Mouse (Mus musculus): ENCODE results near the gene Tubb1.
A peak's percentile ranks its signal among the peaks of the same experiment; 100 is the strongest.

Gene Tubb1

DNA sequence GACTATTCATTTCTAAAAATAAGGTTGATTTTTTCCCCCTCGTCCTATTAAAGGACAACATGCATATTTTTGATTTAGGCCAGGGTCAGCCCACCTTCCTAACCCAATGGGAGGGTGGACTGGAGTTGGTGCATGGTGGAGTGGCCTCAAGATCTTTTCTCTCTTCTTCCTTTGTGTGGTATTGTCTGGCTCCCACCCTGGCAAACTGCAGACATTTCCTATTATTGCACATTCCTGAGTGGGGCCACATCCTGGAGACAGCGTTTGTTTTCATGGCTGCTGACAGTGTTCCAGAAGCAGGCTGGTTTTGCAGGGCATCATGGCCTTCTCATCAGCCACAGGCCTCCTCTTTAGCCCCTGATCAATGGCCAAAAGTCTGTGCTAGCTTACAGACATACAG, 7.4 kb upstream of the Tubb1 start:
- DNase-seq (ENCODE audit: low spot score in 2 of 2) = no peak

DNA sequence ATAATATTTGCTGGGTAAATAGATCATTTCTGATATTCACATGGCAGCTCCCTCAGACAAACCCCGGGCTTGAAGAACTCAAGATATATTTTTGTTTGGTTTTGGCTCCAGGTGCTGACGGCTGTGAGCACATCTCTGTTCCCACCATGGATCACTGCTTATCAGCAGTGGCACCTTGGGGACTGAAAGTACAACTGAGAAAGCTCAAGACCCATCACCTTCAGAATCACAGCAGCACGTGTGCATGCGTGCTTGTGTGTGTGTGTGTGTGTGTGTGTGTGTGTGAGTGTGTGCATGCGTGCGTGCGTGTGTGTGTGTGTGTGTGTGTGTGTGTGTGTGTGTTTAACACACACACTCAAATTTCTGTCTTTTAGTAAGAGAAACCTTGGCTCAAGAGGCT, 6.1 kb upstream of the Tubb1 start:
- no peak for DNase-seq (ENCODE audit: low spot score in 2 of 2)

DNA sequence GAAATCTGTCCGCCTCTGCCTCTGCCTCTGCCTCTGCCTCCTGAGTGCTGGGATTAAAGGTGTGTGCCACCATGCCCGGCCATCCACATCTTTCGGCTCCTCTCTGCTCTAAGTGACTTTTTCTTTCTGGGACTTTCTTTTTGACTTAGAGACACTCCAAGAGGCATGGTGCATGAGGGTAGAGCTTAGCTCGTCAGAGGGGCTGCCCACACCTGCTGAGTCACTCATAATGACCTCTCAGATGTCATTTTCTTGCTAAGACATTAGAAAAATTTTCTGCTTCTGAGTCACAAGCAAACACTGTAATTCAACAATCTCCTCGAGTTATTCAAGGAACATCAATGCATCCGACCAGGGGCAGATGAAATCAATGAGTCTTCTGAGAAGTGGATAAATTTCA, 5.5 kb upstream of the Tubb1 start:
- DNase-seq (ENCODE audit: low spot score in 2 of 2) = no peak

DNA sequence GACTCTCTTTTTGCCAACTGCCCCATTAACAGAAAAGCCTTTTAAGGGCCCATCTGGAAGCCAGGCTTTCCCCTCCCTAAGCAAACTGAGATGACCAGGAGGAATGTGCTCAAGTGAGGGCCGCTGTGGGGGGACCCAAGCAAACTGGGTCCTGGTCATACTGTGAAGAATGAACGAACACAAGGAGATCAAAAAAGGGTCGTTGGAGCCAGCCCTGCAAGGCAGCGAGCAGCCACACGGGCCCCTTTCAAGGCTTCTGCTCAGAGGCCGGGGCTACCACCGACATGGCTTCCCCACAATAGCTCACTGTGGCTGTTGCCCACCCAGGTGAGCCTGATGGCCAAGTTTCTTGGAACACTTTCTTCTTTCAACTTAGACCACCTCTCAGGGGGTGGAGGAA, 4.0 kb upstream of the Tubb1 start:
- no peak for DNase-seq (ENCODE audit: low spot score in 2 of 2)

DNA sequence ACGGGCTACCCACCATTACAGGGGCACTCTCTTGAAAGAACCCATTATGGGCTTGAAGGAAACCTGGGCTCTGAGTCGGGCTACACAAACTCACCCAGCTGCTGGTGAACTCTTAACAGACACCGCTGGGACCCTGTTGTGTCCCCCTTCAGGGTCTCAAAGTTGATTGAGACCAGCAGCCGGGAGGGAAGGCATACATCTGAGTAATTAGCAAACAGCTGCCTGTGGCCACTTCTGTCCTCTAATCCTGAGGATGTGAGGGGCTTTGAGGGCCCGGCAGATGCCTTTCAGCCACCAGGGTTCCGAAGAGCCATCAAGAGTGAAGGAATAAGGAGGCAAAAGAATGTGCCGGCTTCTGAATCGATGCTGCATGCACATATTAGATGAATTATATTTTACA, 3.6 kb upstream of the Tubb1 start:
- no peak for DNase-seq (ENCODE audit: low spot score in 2 of 2)

DNA sequence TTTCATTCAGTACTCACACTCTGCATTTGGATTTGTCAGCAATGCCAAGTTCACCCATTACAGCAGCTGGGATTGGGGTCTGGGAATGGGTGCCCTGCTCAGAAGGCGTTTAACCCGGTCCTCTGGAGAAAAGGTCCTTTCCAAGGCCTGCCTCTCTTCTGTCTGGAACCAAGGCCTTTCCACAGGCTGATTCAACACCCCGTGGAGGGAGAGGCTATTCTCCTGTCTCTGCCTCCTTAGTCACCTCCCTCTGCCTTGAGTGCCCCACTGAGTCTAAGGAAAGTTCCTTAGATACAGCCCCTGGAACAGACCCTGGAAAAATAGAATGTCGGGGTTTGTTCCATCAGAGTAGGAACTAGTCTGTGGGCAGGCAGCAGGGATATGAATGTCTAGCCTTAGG, 2.1 kb upstream of the Tubb1 start:
- no peak for DNase-seq (ENCODE audit: low spot score in 2 of 2)

DNA sequence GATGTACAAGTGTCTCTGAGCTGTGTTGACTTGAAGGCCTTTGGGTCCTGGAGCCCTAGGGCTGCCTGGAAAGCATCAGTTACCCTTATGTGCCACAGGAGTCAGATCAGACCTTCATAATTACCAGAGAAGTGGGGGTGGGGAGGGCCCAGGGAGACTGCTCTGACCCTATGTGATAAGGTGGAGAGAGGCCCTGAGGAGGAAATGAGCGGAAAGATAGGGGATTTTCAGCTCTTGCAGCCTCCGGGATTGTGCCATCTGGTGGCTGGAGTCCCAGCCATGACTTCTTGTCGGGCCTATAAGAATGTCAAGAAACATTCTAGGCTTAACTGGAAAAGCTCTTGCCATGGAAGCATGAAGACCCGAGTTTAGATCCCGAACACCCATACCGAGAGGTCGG, 3.2 kb downstream of the Tubb1 start:
- no peak for DNase-seq (ENCODE audit: low spot score in 2 of 2)

DNA sequence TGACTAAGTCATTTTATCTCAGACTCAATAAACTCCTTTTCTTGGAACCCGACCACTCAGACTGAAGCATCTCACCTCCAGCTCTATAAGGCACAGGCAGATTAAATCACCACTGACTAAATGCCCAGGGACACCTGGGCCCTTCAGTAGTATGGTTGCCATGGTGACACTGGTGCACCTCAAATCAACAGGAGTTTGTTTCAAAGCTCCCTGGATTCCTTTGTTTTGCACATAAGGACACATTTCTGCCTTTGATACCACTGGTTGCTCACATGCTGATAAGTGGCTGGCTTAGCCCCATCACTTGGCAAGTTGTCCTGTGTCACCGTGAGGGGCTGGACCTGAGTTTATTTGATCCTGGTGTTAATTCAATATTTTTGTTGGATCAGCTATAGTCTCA, 8.9 kb downstream of the Tubb1 start:
- DNase-seq (ENCODE audit: low spot score in 2 of 2) = no peak

DNA sequence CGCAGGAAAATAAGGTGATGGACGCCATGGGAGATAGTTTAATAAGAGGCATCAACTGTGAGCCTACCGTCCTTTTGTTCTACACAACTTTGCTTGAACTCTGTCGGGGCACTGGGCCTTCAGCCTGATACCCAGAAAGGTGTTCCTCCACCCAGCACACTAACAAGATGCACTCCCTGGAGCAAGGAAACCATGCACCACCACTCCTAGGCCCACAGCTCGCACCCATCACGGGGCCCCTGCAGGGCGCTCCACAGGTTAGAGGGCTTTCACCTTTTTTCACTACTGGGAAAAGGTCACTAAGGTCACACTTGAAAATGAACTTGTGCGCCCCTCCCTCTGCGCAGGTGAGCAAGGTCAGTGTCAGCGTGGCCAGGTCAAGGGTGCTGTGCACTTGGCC, 12.9 kb downstream of the Tubb1 start:
- peak in 1 of 2 experiments; percentile 28 for DNase-seq (ENCODE audit: low spot score in 2 of 2)

DNA sequence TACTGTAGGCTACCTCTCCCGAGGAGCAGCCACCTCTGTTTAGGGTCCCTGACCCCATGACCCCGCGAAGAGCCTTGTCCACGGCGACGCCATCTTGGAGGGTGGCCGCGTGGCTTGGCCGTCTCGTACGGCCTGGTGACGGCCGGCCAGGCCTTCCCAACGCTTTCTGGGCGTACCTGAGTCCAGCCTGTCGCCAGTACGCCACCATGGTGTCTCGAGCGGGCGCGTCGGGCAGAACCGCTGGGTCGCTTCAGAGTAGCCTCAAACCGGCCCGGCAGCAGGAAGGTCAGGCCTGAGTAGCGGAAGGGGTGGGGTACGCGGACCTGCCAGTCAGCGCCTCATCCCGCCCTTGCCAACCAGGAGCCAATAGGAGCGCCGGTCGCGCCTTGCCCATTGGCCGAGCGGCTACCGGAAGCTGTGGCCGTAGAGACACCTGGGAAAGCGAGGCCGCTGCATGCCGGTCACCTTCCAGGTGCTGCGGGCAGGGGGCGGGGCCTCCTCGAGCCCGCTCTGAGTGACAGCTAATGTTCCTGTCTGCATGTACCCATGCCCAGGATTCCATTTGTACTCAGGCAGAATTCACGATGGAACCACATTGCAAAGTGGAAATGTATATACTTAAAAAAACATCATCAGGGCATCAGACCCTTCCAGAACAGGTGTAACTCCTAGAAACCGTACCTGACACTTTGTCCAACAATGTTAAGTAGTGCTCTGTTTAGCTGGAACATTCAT, 13.5 kb downstream of the Tubb1 start, which contains the start of gene Atp5e:
Atp5e (minus strand) TSS at position 317 of the 735 bp plus-strand sequence.
- DNase-seq (ENCODE audit: low spot score in 2 of 2) = peak; percentile 94 to 95

DNA sequence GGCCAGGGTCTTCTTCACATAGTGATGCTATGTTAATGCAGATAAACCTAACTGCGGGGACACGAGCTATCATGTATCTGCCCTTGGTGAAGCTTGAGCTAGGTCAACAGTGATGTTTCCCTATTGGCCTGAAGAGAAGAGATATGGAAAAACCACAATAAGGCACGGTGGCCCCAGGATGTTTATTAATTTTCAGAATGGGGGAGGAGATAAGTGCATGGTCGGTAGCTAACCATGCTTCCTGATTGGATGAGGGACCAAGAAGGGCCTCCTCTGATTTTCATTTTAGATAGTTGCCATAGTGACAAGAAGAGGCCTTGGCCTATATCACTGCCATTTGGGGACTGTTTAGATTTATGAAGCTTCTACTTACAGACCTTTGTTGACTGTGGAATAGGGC, 19.8 kb downstream of the Tubb1 start:
- no peak for DNase-seq (ENCODE audit: low spot score in 2 of 2)

DNA sequence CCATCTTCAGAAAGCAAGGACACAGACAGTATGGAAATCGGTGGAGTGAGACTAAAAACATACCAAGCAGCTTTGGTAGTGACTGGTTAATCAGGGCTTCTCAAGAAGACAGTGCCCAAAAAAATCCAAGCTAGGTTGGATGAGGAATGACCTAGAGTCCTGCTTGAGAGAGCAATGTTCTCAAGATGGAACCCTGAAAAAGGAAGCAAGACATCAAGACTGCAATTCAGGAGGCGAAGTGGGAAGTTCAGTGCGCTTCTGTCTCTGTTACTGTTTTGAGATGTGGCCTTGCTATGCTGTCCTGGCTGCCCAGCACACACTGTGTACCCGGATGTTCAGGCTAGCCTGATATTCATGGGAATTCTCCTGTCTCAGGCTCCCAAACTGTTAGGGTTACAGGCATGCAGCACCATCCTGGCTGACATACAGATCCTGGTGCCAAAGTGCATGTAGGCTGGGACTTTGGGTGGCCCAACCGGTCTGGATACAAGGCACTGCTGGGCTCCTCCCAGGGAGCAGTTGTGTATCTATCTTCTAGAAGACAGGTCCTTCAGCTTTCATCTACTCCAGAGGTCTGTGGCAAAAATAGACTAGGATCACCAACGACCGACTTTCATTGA, 20.4 kb downstream of the Tubb1 start:
- no peak for DNase-seq (ENCODE audit: low spot score in 2 of 2)

DNA sequence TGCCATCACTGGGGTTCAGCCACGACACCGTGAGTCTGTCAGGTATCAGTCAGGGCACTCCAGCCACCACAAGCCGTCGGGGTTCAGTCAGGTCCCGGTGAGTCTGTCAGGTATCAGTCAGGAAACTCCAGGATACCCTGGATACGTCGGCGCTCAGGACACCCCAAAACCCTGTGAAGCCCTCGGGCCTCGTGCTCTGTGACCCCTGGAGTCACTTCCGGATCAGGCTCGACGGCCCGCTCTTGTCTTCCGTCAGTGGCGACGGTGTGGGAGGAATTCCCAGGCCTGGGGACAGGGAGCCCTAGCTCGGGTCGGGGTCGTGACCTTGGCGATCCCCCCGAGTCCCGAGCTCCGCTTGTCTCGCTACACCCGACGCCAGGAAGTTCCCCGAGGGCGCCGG, 21.9 kb downstream of the Tubb1 start:
- DNase-seq (ENCODE audit: low spot score in 2 of 2) = no peak

DNA sequence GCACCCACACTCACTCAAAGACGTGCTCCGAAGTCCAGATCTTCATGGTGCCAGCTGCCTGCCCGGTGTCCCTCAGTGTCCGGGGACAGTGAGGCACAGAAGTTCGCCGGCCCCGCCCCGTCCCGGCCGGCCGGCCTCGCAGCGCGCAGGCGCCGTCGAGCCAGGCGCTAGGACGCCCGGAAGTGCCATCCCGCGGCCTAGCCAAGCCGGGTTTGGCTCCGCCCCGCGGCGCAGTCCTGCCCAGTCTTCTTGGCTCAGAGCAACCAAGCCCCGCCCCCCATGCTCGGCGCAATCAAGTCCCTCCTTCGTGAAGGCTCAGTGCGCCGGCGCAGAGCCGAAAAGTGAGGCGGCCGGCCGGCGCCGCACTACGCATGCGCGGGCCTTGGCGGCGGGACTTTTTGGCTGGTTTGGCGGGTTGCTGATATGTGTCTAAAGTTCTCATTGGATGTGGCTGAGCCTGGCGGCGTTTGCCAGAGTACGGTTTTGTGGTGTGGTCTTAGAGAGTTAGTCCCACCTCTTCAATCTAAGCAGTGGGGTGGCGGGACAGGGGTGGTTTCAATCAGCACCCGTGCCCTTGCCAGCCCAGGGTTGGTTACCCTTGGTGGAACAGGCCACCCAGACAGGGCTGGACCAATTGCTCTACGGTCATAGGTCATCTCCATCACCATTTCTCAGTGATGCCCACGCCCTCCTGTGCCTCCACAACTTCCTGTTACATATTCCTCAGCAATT, 22.5 kb downstream of the Tubb1 start, which contains the start of gene Prelid3b:
Prelid3b (minus strand) TSS at position 264 of the 732 bp plus-strand sequence.
- DNase-seq (ENCODE audit: low spot score in 2 of 2) = peak; percentile 95 to 99

DNA sequence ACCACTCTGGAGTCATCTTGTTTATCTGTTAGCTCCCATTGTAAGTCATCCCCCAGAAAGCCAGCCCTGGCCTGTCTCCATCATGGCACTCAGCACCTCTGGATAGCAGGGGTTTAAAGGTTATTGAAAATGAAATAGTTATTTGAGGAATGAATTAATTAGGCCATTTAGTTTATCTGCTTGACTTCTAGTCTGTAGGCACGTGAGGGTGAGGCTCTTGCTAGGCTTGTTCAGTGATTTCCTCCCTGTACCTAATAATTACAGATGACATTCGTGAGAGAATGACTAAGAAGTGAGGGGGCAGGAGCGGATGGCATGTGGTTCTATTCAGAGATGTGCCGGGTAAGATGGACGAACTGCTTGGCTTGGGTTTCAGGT, 23.0 kb downstream of the Tubb1 start:
- DNase-seq (ENCODE audit: low spot score in 2 of 2) = no peak

DNA sequence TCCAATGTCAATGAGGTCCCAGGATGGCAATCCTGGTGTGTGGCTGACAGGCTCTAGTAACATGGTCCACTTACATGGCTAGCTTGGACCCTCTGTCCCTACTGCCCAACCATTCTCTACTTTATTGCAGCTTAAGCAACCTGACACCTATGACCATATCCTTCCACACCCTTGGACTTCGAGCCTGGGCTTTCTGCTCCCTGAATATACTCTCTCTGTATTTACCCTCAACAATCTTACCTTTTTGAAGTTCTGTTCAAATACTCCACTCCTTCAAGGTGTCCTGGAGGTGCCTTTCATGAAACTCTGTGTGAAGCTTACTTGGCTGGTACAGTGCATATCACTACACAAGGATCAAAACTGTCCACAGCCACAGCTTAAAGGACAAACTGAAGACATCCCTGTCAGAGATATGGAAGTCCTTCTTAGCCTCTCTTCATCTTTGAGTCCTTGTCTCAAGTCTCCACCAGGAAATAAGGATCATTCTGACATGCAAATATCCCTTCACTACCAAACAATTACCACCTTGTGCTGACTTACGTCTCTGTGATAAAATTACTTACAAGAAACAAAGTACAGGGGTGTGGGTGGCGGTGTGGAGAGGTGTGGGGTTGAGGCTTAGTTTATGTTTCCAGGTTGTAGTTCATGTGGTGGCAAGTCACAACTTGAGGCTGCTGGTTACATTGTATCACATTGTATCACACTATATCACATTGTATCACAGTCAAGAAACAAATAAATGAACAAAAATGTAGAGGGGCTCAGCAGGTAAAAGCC, 27.2 kb downstream of the Tubb1 start:
- no peak for DNase-seq (ENCODE audit: low spot score in 2 of 2)

DNA sequence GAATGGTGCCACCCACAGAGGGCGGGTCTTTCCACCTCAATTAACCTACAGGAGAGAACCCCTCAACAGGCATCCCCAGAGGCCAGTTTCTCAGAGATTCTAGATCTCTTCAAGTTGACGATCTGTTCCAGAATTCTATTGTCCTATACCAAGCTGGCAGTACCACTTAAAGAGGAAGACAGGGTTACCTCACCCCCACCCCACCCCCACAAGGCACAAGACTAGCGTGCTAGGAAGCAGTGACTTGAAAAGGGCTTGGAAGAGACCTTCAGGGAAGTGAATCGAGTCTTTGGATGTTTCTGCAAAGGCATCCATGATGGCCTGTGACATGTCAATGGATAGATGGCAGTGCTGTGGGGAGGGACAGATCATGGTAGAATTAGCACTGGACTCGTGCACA, 28.3 kb downstream of the Tubb1 start:
- DNase-seq (ENCODE audit: low spot score in 2 of 2) = no peak

DNA sequence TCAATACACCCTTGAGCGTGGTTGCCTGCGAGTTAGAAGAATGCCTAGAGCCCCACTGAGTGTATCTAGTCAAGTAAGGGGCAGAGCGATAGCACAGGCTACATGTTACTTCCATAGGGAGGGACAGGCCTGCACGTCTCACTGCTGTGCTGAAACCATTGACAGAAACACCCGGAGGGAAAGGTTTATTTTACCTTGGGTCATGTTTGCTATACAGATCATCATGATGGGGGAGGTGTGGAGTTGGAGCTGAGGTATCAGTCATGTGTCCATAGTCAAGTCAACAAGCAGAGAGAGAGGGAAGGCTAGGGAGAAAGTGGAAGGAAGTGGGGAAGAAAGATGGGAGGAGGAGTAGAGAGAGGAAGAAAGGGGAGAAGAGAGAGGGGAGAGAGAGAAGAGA, 36.5 kb downstream of the Tubb1 start:
- DNase-seq (ENCODE audit: low spot score in 2 of 2) = no peak

DNA sequence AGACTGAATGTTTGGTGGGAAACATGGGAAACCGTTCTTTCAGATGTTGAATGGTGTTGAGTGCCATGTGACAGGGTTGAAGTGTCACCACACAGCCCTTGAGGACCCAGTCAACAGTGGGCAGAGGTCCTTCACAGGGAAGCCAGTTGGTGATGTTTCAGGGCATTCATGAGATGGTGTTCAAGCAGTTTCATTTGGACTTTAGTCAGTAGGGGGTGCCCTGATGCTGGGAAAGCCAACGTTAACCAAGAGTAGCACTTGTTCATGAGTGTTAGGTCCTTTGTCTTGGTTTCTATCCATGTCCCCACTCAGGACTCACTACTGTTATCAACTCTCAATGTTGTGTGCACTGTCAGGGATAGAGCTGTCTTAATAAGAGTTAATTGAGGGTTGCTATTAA, 42.4 kb downstream of the Tubb1 start:
- DNase-seq (ENCODE audit: low spot score in 2 of 2) = no peak

DNA sequence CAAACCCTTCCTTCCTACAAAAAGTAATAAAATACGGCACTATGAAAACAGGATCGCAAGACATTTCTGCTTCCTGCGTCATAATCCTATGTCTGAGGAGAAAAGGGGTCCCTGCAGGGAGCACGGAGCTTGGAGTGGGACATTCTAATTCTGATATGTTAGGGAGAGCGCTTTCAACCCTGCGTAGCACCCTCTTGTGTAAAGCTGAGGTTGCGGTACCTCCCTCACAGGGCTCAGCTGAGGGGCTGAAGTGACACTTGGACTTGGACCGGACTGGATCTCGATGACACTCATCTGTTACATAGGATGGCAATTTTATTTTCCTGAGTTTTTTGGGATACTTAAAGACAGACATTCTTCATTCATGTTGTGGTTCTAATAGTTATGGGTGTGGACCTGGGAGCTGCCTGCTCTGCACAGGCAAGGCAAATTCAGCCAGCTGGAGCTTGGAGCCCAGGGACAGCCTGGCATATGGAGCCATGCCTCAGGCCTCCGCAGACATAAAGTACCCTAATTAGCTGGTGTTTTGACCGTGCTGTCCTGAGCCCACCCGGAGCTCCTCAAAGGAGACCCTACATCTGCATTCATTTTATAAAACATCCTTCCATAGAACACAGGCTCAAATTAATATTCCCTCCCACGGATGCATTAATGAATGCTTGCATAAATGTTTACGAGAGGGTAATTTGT, 50.5 kb downstream of the Tubb1 start:
- no peak for DNase-seq (ENCODE audit: low spot score in 2 of 2)

DNA sequence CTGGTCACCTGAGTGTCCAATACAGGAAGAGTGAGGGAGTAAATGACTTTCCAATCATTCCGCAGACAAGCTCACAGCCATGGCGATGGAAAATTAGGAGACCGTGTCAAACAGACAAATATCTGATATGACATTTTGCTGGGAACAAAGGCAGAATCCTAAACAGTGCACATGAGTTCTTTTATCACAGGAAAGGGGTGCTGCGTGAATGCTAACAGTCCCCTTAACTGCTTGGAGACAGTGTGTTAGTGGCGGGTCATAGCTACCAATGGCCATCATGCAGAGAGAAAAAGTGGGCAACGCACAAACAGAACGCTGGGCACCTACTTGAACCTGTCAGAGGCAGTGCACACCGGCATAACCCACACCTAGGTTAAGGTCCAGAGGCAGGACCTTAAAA, 51.0 kb downstream of the Tubb1 start:
- DNase-seq (ENCODE audit: low spot score in 2 of 2) = no peak

DNA sequence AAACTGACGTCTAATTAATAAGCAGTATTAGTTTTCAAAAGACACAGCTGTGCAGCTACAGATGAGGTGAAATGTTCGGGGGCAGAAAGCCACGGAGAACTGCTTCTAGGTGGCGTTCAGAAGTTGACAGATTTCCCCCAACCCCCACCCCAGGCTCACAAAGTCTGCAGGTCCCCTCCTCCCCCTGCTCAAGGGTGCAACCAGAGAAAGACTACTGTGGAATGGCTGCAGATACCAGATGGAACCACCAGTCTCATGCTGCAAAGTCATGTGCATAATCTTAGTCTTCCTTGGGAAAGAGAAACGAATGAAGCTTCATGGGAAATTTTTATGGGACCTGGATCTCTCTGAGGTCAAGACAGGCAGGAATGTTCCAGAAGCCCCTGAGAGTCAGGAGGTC, 51.8 kb downstream of the Tubb1 start:
- DNase-seq (ENCODE audit: low spot score in 2 of 2) = no peak
